Mouse (Mus musculus) gastrocnemius, adult 2 months (tissue): ENCODE measurements around the gene Tmem222. TPM values are rescaled to one million over a fixed set of nuclear protein-coding genes. Genes with fewer than 3 reads are reported as not detected.

Experiments
- DNase-seq: peaks from one replicate; pipeline ENCODE4 v3.0.0; 2022
- H3K27ac ChIP-seq: fragments of 200-600 bp; 2 replicates; pipeline ENCODE4 v1.8.1; 2022; ENCODE audit warnings: mild to moderate bottlenecking
- H3K4me3 ChIP-seq: fragments of 200-600 bp; 2 replicates; pipeline ENCODE4 v1.8.1; 2022; ENCODE audit warnings: mild to moderate bottlenecking, moderate library complexity
- CTCF ChIP-seq: fragments of 200-600 bp; IDR thresholded peaks from 2 replicates; pipeline ENCODE4 v1.8.1; 2022; ENCODE audit warnings: antibody characterized with exemption, mild to moderate bottlenecking, moderate library complexity
- intact Hi-C: fragments of 180-260 bp; cut with DNase I; formaldehyde crosslinking; loops from one replicate; pipeline ENCODE4 v1.15.1; 2025
- total RNA-seq, 2 experiments: library from RNA; stranded (reverse); gene quantifications; 2 replicates each; pipeline ENCODE4 v1.2.3; 2021

The Tmem222 gene
- total RNA-seq, 2 experiments from 2014 or later = 21.6 to 25.7 TPM

- H3K27ac ChIP-seq = no peak overlapping the region
- intact Hi-C loops = no loop called here
- no peak for DNase-seq
- TF ChIP-seq CTCF = no peak
- no peak overlapping the region for H3K4me3 ChIP-seq
Observed at GRCm38 (mm10) chr4:133261641-133262374, 15.8 kb downstream of the Tmem222 start.

GRCm38 (mm10) chr4:133257798-133258408, 19.7 kb downstream of the Tmem222 start:
- intact Hi-C loops = no loop called here
- no peak overlapping the region for H3K27ac ChIP-seq
- no peak for DNase-seq
- no peak overlapping the region for H3K4me3 ChIP-seq
- TF ChIP-seq CTCF = no peak

GRCm38 (mm10) chr4:133257230-133257629, 20.4 kb downstream of the Tmem222 start:
- DNase-seq = no peak
- intact Hi-C loops = no loop called here
- H3K4me3 ChIP-seq = no peak overlapping the region

GRCm38 (mm10) chr4:133256820-133257219, 20.8 kb downstream of the Tmem222 start:
- TF ChIP-seq CTCF = no peak
- no peak for DNase-seq
- Histone ChIP-seq H3K27ac (no peak overlapping the region), H3K4me3 (no peak overlapping the region)
- intact Hi-C loops = no loop called here

More at GRCm38 (mm10) chr4:133257230-133257629, 20.4 kb downstream of the Tmem222 start:
- no peak for TF ChIP-seq CTCF
- no peak overlapping the region for H3K27ac ChIP-seq

GRCm38 (mm10) chr4:133255392-133255791, 22.2 kb downstream of the Tmem222 start:
- intact Hi-C loops = no loop called here
- TF ChIP-seq CTCF = no peak
- DNase-seq = no peak
- no peak overlapping the region for H3K27ac ChIP-seq
- no peak overlapping the region for H3K4me3 ChIP-seq

- intact Hi-C loops = no loop called here
Observed at GRCm38 (mm10) chr4:133253412-133253811, 24.2 kb downstream of the Tmem222 start.

GRCm38 (mm10) chr4:133252089-133252488, 25.5 kb downstream of the Tmem222 start:
- intact Hi-C loops = no loop called here
- no peak overlapping the region for H3K27ac ChIP-seq
- TF ChIP-seq CTCF = no peak
- no peak overlapping the region for H3K4me3 ChIP-seq
- no peak for DNase-seq

More at GRCm38 (mm10) chr4:133253412-133253811, 24.2 kb downstream of the Tmem222 start:
- TF ChIP-seq CTCF = no peak
- no peak overlapping the region for H3K27ac ChIP-seq
- peak; percentile 64 for DNase-seq
- no peak overlapping the region for H3K4me3 ChIP-seq

GRCm38 (mm10) chr4:133251214-133251613, 26.4 kb downstream of the Tmem222 start:
- Histone ChIP-seq H3K27ac (no peak overlapping the region; the same call in 1 of the 2 replicates), H3K4me3 (peak overlapping the region; percentile 47)
- peak; percentile 52 for DNase-seq
- TF ChIP-seq CTCF = no peak
- intact Hi-C loops = loop anchor here (2.0 kb wide), 1 partner anchor 242 kb away; no protein-coding TSS in a partner anchor

GRCm38 (mm10) chr4:133250609-133251008, 27.0 kb downstream of the Tmem222 start:
- intact Hi-C loops = loop anchor here (2.0 kb wide), 1 partner anchor 242 kb away; no protein-coding TSS in a partner anchor
- DNase-seq = peak; percentile 91
- Histone ChIP-seq H3K4me3 (peak overlapping the region; percentile 47), H3K27ac (peak overlapping the region; percentile 56)
- TF ChIP-seq CTCF = peak; percentile 96; the same call in 1 of the 2 replicates

GRCm38 (mm10) chr4:133247806-133248449, 29.7 kb downstream of the Tmem222 start:
- no peak for DNase-seq
- H3K4me3 ChIP-seq = no peak overlapping the region
- intact Hi-C loops = no loop called here
- no peak overlapping the region; the same call in 1 of the 2 replicates for H3K27ac ChIP-seq
- no peak for TF ChIP-seq CTCF

GRCm38 (mm10) chr4:133247072-133247471, 30.5 kb downstream of the Tmem222 start:
- Histone ChIP-seq H3K27ac (peak overlapping the region; percentile 76), H3K4me3 (peak overlapping the region; percentile 64)
- DNase-seq = peak; percentile 61
- no peak for TF ChIP-seq CTCF
- intact Hi-C loops = no loop called here

- DNase-seq = no peak
- H3K27ac ChIP-seq = no peak overlapping the region
- TF ChIP-seq CTCF = no peak
- intact Hi-C loops = no loop called here
- no peak overlapping the region for H3K4me3 ChIP-seq
Observed at GRCm38 (mm10) chr4:133244289-133244688, 33.3 kb downstream of the Tmem222 start.

- DNase-seq = no peak
- intact Hi-C loops = no loop called here
- TF ChIP-seq CTCF = no peak
- Histone ChIP-seq H3K4me3 (peak overlapping the region; percentile 70), H3K27ac (peak overlapping the region; percentile 99)
Observed at GRCm38 (mm10) chr4:133243538-133243937, 34.1 kb downstream of the Tmem222 start.
